Mouse (Mus musculus) MEL (cell line): Measurements from ENCODE around the gene Nup205. TPM values are rescaled to one million over a fixed set of nuclear protein-coding genes. Genes with fewer than 3 reads are reported as not detected.

Experiments used
- DNase-seq: peaks from one replicate; pipeline ENCODE4 v3.0.0; 2011; ENCODE audit warnings: low read depth, low spot score
- H3K27ac ChIP-seq: 2 replicates; pipeline ENCODE4 v1.5.1; 2012; ENCODE audit warnings: low read depth, mild to moderate bottlenecking, control low read depth, low read length, moderate library complexity; ENCODE audit not compliant: control insufficient read depth
- H3K27me3 ChIP-seq, 2 experiments: fragments of 150-350 bp in 1 of 2; sonication (generic) in 1 of 2; 2 replicates each; pipeline ENCODE4 v1.6.1; 2012; ENCODE audit warnings: low read length in 2 of 2, mild to moderate bottlenecking in 2 of 2, improper control_type of control experiment in 1 of 2, moderate library complexity in 1 of 2; ENCODE audit not compliant: insufficient read depth in 2 of 2, control insufficient read depth in 1 of 2
- H3K36me3 ChIP-seq, 2 experiments: 2 replicates each; pipeline ENCODE4 v1.6.1; 2012 to 2014; ENCODE audit warnings: low read length in 2 of 2, improper control_type of control experiment in 1 of 2, inconsistent platforms in 1 of 2, mild to moderate bottlenecking in 1 of 2; ENCODE audit not compliant: insufficient read depth in 2 of 2, control insufficient read depth in 1 of 2
- H3K4me1 ChIP-seq, 2 experiments: fragments of 150-350 bp in 1 of 2; sonication (generic) in 1 of 2; 2 replicates each; pipeline ENCODE4 v1.6.1; 2012; ENCODE audit warnings: low read length in 2 of 2, improper control_type of control experiment in 1 of 2, mild to moderate bottlenecking in 1 of 2; ENCODE audit not compliant: insufficient read depth in 2 of 2, control insufficient read depth in 1 of 2
- H3K4me3 ChIP-seq, 2 experiments: fragments of 150-350 bp in 1 of 2; sonication (generic) in 1 of 2; 2 replicates each; pipeline ENCODE4 v1.5.1; 2012; ENCODE audit warnings: low read depth in 2 of 2, low read length in 2 of 2, mild to moderate bottlenecking in 2 of 2, moderate library complexity in 2 of 2, control low read depth in 1 of 2, improper control_type of control experiment in 1 of 2; ENCODE audit not compliant: control insufficient read depth in 1 of 2, insufficient read depth in 1 of 2
- H3K79me2 ChIP-seq: 2 replicates; pipeline ENCODE4 v1.6.1; 2012; ENCODE audit warnings: mild to moderate bottlenecking, low read length, moderate library complexity; ENCODE audit not compliant: control insufficient read depth, poor library complexity, insufficient read depth
- H3K9ac ChIP-seq: 2 replicates; pipeline ENCODE4 v1.6.1; 2012; ENCODE audit warnings: low read depth, mild to moderate bottlenecking, control low read depth, low read length, moderate library complexity; ENCODE audit not compliant: control insufficient read depth, poor library complexity, severe bottlenecking
- H3K9me3 ChIP-seq: fragments of 150-350 bp; sonication (generic); replicated peaks from 2 replicates; pipeline ENCODE4 v1.6.1; 2012; ENCODE audit warnings: mild to moderate bottlenecking, low read length, improper control_type of control experiment, moderate library complexity; ENCODE audit not compliant: insufficient read depth
- BHLHE40 ChIP-seq: IDR thresholded peaks from 2 replicates; pipeline ENCODE4 v1.6.1; 2012; ENCODE audit warnings: low read depth, mild to moderate bottlenecking, inconsistent platforms, low read length, improper control_type of control experiment, borderline replicate concordance
- CHD2 ChIP-seq: IDR thresholded peaks from 2 replicates; pipeline ENCODE4 v1.6.1; 2011; ENCODE audit warnings: low read length, improper control_type of control experiment
- EP300 ChIP-seq, 2 experiments: IDR thresholded peaks; 2 replicates each; pipeline ENCODE4 v1.6.1; 2011; ENCODE audit warnings: improper control_type of control experiment in 2 of 2, low read length in 2 of 2, low read depth in 1 of 2, mild to moderate bottlenecking in 1 of 2
- ETS1 ChIP-seq: IDR thresholded peaks from 2 replicates; pipeline ENCODE4 v1.6.1; 2012; ENCODE audit warnings: low read depth, mild to moderate bottlenecking, inconsistent platforms, low read length, improper control_type of control experiment, moderate library complexity
- GATA1 ChIP-seq: IDR thresholded peaks from 2 replicates; pipeline ENCODE4 v1.6.1; 2011; ENCODE audit warnings: low read depth, low read length, improper control_type of control experiment
- HCFC1 ChIP-seq: IDR thresholded peaks from 2 replicates; pipeline ENCODE4 v1.6.1; 2012; ENCODE audit warnings: low read depth, mild to moderate bottlenecking, inconsistent platforms, low read length, improper control_type of control experiment, moderate library complexity
- JUND ChIP-seq: IDR thresholded peaks from 2 replicates; pipeline ENCODE4 v1.6.1; 2011; ENCODE audit warnings: low read depth, mild to moderate bottlenecking, improper control_type of control experiment, low read length
- KAT2A ChIP-seq: conservative IDR thresholded peaks from 2 replicates; pipeline ENCODE4 v1.6.1; 2012; ENCODE audit warnings: low read depth, low read length, improper control_type of control experiment, inconsistent platforms
- MAFK ChIP-seq: IDR thresholded peaks from 2 replicates; pipeline ENCODE4 v1.6.1; 2011; ENCODE audit warnings: low read depth, mild to moderate bottlenecking, low read length, improper control_type of control experiment, borderline replicate concordance
- MAX ChIP-seq: IDR thresholded peaks from 2 replicates; pipeline ENCODE4 v1.6.1; 2011; ENCODE audit warnings: low read length, improper control_type of control experiment
- MAZ ChIP-seq: IDR thresholded peaks from 2 replicates; pipeline ENCODE4 v1.6.1; 2012; ENCODE audit warnings: low read depth, mild to moderate bottlenecking, inconsistent platforms, low read length, improper control_type of control experiment
- MEF2A ChIP-seq: IDR thresholded peaks from 2 replicates; pipeline ENCODE4 v1.6.1; 2014; ENCODE audit warnings: low read depth, mild to moderate bottlenecking, inconsistent platforms, low read length, improper control_type of control experiment; ENCODE audit not compliant: poor library complexity, insufficient replicate concordance, severe bottlenecking; ENCODE audit errors: extremely low read depth
- MXI1 ChIP-seq: IDR thresholded peaks from 2 replicates; pipeline ENCODE4 v1.6.1; 2011; ENCODE audit warnings: mild to moderate bottlenecking, low read depth, low read length, improper control_type of control experiment
- MYB ChIP-seq: IDR thresholded peaks from 2 replicates; pipeline ENCODE4 v1.6.1; 2011; ENCODE audit warnings: mild to moderate bottlenecking, low read depth, low read length, improper control_type of control experiment
- MYC ChIP-seq: IDR thresholded peaks from 2 replicates; pipeline ENCODE4 v1.6.1; 2011; ENCODE audit warnings: low read depth, mild to moderate bottlenecking, low read length, improper control_type of control experiment, moderate library complexity
- NELFE ChIP-seq: IDR thresholded peaks from 2 replicates; pipeline ENCODE4 v1.6.1; 2011; ENCODE audit warnings: low read depth, low read length, improper control_type of control experiment
- NRF1 ChIP-seq: IDR thresholded peaks from 2 replicates; pipeline ENCODE4 v1.6.1; 2014; ENCODE audit warnings: low read depth, mild to moderate bottlenecking, inconsistent platforms, low read length, improper control_type of control experiment, moderate library complexity; ENCODE audit not compliant: poor library complexity, insufficient read depth, severe bottlenecking
- POLR2A ChIP-seq, 2 experiments: IDR thresholded peaks; 2 replicates each; pipeline ENCODE4 v1.6.1; 2011 to 2012; ENCODE audit warnings: low read length in 2 of 2, mild to moderate bottlenecking in 2 of 2, control low read depth in 1 of 2, improper control_type of control experiment in 1 of 2, low read depth in 1 of 2, moderate library complexity in 1 of 2; ENCODE audit not compliant: control insufficient read depth in 1 of 2, insufficient read depth in 1 of 2, poor library complexity in 1 of 2
- POLR2AphosphoS2 ChIP-seq: IDR thresholded peaks from 2 replicates; pipeline ENCODE4 v1.6.1; 2011; ENCODE audit warnings: low read length, improper control_type of control experiment
- RCOR1 ChIP-seq: IDR thresholded peaks from 2 replicates; pipeline ENCODE4 v1.6.1; 2012; ENCODE audit warnings: low read depth, mild to moderate bottlenecking, inconsistent platforms, low read length, improper control_type of control experiment
- SIN3A ChIP-seq: IDR thresholded peaks from 2 replicates; pipeline ENCODE4 v1.6.1; 2012; ENCODE audit warnings: low read length, improper control_type of control experiment, inconsistent platforms
- TAL1 ChIP-seq: IDR thresholded peaks from 2 replicates; pipeline ENCODE4 v1.6.1; 2012; ENCODE audit warnings: mild to moderate bottlenecking, inconsistent platforms, low read length, moderate library complexity, mixed read lengths
- TBP ChIP-seq: IDR thresholded peaks from 2 replicates; pipeline ENCODE4 v1.8.0; 2011; ENCODE audit warnings: low read depth, low read length, improper control_type of control experiment
- TCF12 ChIP-seq: IDR thresholded peaks from 2 replicates; pipeline ENCODE4 v1.6.1; 2014; ENCODE audit warnings: low read depth, mild to moderate bottlenecking, inconsistent platforms, low read length, improper control_type of control experiment, moderate library complexity
- USF1 ChIP-seq: IDR thresholded peaks from 2 replicates; pipeline ENCODE4 v1.6.1; 2014; ENCODE audit warnings: low read depth, mild to moderate bottlenecking, inconsistent platforms, low read length, improper control_type of control experiment, moderate library complexity
- ZC3H11A ChIP-seq: IDR thresholded peaks from 2 replicates; pipeline ENCODE4 v1.6.1; 2012; ENCODE audit warnings: low read depth, mild to moderate bottlenecking, inconsistent platforms, low read length, improper control_type of control experiment
- ZMIZ1 ChIP-seq: IDR thresholded peaks from 2 replicates; pipeline ENCODE4 v1.6.1; 2012; ENCODE audit warnings: low read depth, mild to moderate bottlenecking, inconsistent platforms, low read length, improper control_type of control experiment, moderate library complexity
- ZNF384 ChIP-seq: IDR thresholded peaks from 2 replicates; pipeline ENCODE4 v1.6.1; 2012; ENCODE audit warnings: low read depth, mild to moderate bottlenecking, inconsistent platforms, low read length, improper control_type of control experiment
- polyA plus RNA-seq, 2 experiments: library from polyadenylated mRNA; stranded (reverse) in 1 of 2; unstranded in 1 of 2; fragments of >175 nt in 1 of 2; fragments of >200 nt in 1 of 2; gene quantifications; 2 replicates each; pipeline versions ENCODE4 v1.2.1 to v1.2.4; 2012; ENCODE audit warnings: low replicate concordance in 2 of 2, low read depth in 1 of 2; ENCODE audit not compliant: insufficient read length in 2 of 2, insufficient read depth in 1 of 2, missing spikeins in 1 of 2
- total RNA-seq: library from RNA; depleted of rRNA; stranded (reverse); fragments of 300-350 nt; gene quantifications from 2 replicates; pipeline ENCODE4 v1.2.3, GENCODE M21; 2012

Gene Nup205
- total and polyA plus RNA-seq, 3 experiments, result 32.1 to 89.3 (median 82.9) TPM

GRCm38 (mm10) chr6:35254136-35254904 lies 77.1 kb downstream of the Nup205 start (continued):
- TF ChIP-seq POLR2AphosphoS2, result no peak
- no peak for TF ChIP-seq RCOR1
- no peak for TF ChIP-seq CHD2
- TF ChIP-seq, all 39 proteins: peak for 7

GRCm38 (mm10) chr6:35255017-35255416 lies 77.8 kb downstream of the Nup205 start:
- H3K27me3 ChIP-seq, result no peaks in the 10 kb centered on the region
- peak; percentile 26 for DNase-seq

GRCm38 (mm10) chr6:35256691-35257090 lies 79.5 kb downstream of the Nup205 start:
- 0 out of 4 replicates have a peak overlapping the region, but pooled peaks of 1 of the 2 experiments have one; percentile 20 for H3K4me3 ChIP-seq
- no peak overlapping the region for H3K27ac ChIP-seq
- H3K9ac ChIP-seq, result no peak overlapping the region
- H3K4me1 ChIP-seq, result peaks cover 31 to 38% of the 10 kb centered on the region in 2 experiments
- H3K9me3 ChIP-seq, result no peaks in the 10 kb centered on the region
- peaks cover 19% of the 10 kb centered on the region for H3K79me2 ChIP-seq
- H3K27me3 ChIP-seq, result no peaks in the 10 kb centered on the region
- peak; percentile 95 for DNase-seq
- peaks cover 3 to 40% of the 10 kb centered on the region in 2 experiments for H3K36me3 ChIP-seq
- TF ChIP-seq ZC3H11A (peak; percentile 1), SIN3A (peak; percentile 97), ZNF384 (0 out of 2 replicates have a peak, but pooled peaks have one; percentile 39), HCFC1 (peak; percentile 65; the same call in 1 of the 2 replicates), MYB (peak; percentile 84), RCOR1 (peak; percentile 94), MAZ (peak; percentile 46; the same call in 1 of the 2 replicates), USF1 (no peak), EP300 (IDR thresholded peaks at IDR 0.05; ENCODE audit: low read depth in 1 of 2, low read length in 2 of 2) (peak; percentile 96 to 98), MEF2A (peak; percentile 100), BHLHE40 (peak; percentile 95), JUND (peak; percentile 93), MAFK (peak; percentile 96), POLR2A (IDR thresholded peaks at IDR 0.05; ENCODE audit: control insufficient read depth in 1 of 2, insufficient read depth in 1 of 2, low read depth in 1 of 2, low read length in 2 of 2, poor library complexity in 1 of 2) (no peak), NRF1 (no peak), TBP (0 out of 2 replicates have a peak, but pooled peaks have one; percentile 33), MYC (peak; percentile 85), ZMIZ1 (no peak), TAL1 (peak; percentile 83), ETS1 (peak; percentile 100), KAT2A (no peak), GATA1 (peak; percentile 94), MXI1 (peak; percentile 78), TCF12 (peak; percentile 92), MAX (peak; percentile 34; the same call in 1 of the 2 replicates)

More at GRCm38 (mm10) chr6:35255017-35255416, 77.8 kb downstream of the Nup205 start:
- H3K27ac ChIP-seq, result no peak overlapping the region; the same call in 1 of the 2 replicates
- peak overlapping the region; percentile 36 to 87; a peak in 1 of 4 replicates for H3K4me3 ChIP-seq
- H3K79me2 ChIP-seq, result peaks cover 19% of the 10 kb centered on the region
- H3K4me1 ChIP-seq, result peaks cover 31 to 38% of the 10 kb centered on the region in 2 experiments
- H3K9me3 ChIP-seq, result no peaks in the 10 kb centered on the region
- H3K9ac ChIP-seq, result peak overlapping the region; percentile 13
- H3K36me3 ChIP-seq, result peaks cover 0 to 40% of the 10 kb centered on the region in 2 experiments; a peak in 2 of 4 replicates
- TF ChIP-seq MXI1, result peak; percentile 18; the same call in 1 of the 2 replicates
- TF ChIP-seq BHLHE40, result peak; percentile 84
- no peak for TF ChIP-seq NELFE
